Mouse (Mus musculus): ENCODE data around the gene Tmem72.

Tmem72 gene

GRCm38 (mm10) chr6:116647763-116648162 lies 69.0 kb downstream of the Tmem72 start:
- no peak for DNase-seq

GRCm38 (mm10) chr6:116644335-116644734 lies 72.4 kb downstream of the Tmem72 start:
- DNase-seq = no peak

GRCm38 (mm10) chr6:116643881-116644280 lies 72.8 kb downstream of the Tmem72 start:
- no peak for DNase-seq

- DNase-seq = no peak
Measured at GRCm38 (mm10) chr6:116642942-116643341, 73.8 kb downstream of the Tmem72 start.

- no peak for DNase-seq
Measured at GRCm38 (mm10) chr6:116639663-116640062, 77.0 kb downstream of the Tmem72 start.

- DNase-seq = no peak
Measured at GRCm38 (mm10) chr6:116638871-116639270, 77.8 kb downstream of the Tmem72 start.

GRCm38 (mm10) chr6:116637496-116637895 lies 79.2 kb downstream of the Tmem72 start:
- no peak for DNase-seq

GRCm38 (mm10) chr6:116636581-116637235 lies 80.0 kb downstream of the Tmem72 start:
- no peak for DNase-seq

- no peak for DNase-seq
Measured at GRCm38 (mm10) chr6:116635251-116636180, 81.2 kb downstream of the Tmem72 start.

GRCm38 (mm10) chr6:116633741-116634695 lies 82.7 kb downstream of the Tmem72 start:
- DNase-seq = no peak

- DNase-seq = peak; percentile 73
Measured at GRCm38 (mm10) chr6:116632129-116632528, 84.6 kb downstream of the Tmem72 start.

GRCm38 (mm10) chr6:116629766-116630165 lies 86.9 kb downstream of the Tmem72 start:
- no peak for DNase-seq

Measured in right cerebral cortex, postnatal 4 days (tissue).